In the genomic region with DNA sequence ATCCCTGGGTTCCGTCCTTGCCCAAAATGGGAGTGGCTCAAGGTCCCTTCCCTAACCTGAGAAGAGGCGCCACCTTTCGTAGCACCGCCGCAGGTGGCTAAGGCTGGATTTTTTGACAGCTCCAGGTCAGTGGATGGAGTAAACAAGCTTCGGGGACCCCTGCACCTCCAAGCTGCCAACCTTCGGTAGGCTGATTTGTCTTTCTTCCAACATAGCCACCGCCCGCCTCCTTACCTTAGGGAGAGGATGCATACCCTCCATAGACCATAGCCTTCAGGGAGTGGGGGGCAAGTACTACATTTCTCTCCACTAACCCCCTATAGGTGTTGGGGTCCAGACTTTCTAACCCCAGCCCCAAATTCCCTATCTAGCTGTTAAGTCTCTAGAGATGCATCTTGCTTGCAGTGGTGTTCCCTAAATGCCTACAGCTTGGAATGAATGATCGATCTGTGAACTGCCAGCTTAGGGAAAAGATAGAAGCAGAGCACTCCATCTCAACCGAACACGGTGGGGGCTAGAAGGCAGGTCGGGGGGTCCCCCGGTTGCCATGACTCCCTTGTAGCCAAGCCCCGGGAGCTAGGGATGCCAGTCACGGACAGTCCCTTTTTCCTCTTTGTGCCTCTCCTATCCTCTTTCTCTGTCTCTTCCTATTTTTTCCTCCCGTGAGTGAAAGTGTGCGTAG, we compare ENCODE assay signal across 9 mouse cellular contexts. TPM values are rescaled to one million over a fixed set of nuclear protein-coding genes. Genes with fewer than 3 reads are reported as not detected.
DNase-seq lines count a peak whose midpoint lies in the region; ATAC-seq and TF ChIP-seq lines count a peak whose summit lies in the region.
"Had no signal": no experiment of that assay in that cellular context is flagged by ENCODE, and none has a peak within 500 bp of the region (broad histone marks: within the 10 kb centered on the region; RNA-seq: fewer than 3 reads in every experiment).

No protein-coding gene starts in this region.

- H3K4me3 ChIP-seq in lung, embryonic 14.5 days (ENCODE audit: low read depth, low read length): peak overlapping the region; percentile 17
- H3K4me3 ChIP-seq in cerebellum, adult 2 months (replicated peaks; ENCODE audit: insufficient read depth, low read depth, low read length): peak overlapping the region; percentile 95
- peak overlapping the region; percentile 58 for H3K4me3 ChIP-seq in forebrain, embryonic 10.5 days
- H3K4me3 ChIP-seq in liver, embryonic 12.5 days: peak overlapping the region; percentile 22
- H3K4me3 ChIP-seq: myocyte had no signal

- DNase-seq in lung, embryonic 14.5 days: no peak
- DNase-seq in lung, postnatal 14 days: no peak
- peak; percentile 76 to 78 for DNase-seq in cerebellum, adult 2 months
- DNase-seq in forebrain, embryonic 10.5 days (ENCODE audit: extremely low spot score, low spot score): peak; percentile 20
- DNase-seq in right cerebral cortex, postnatal 4 days: peak; percentile 40
- DNase-seq in c-Kit-positive CD71-positive TER-119-positive erythroid progenitor cells, embryonic 14.5 days (ENCODE audit: low spot score): no peak
- no peak for DNase-seq in kidney, postnatal 25 days

- H3K9me3 ChIP-seq in lung, embryonic 14.5 days (ENCODE audit: low read depth, low read length): no peaks in the 10 kb centered on the region
- no peaks in the 10 kb centered on the region for H3K9me3 ChIP-seq in forebrain, embryonic 10.5 days
- H3K9me3 ChIP-seq in liver, embryonic 12.5 days (replicated peaks): no peaks in the 10 kb centered on the region

- H3K4me1 ChIP-seq in lung, embryonic 14.5 days (ENCODE audit: insufficient read depth): no peaks in the 10 kb centered on the region
- H3K4me1 ChIP-seq in cerebellum, adult 2 months (ENCODE audit: control insufficient read depth, insufficient read depth, low read length): peaks cover 3% of the 10 kb centered on the region; the same call in 1 of the 2 replicates
- H3K4me1 ChIP-seq in forebrain, embryonic 10.5 days: peaks cover 24% of the 10 kb centered on the region
- no peaks in the 10 kb centered on the region for H3K4me1 ChIP-seq in liver, embryonic 12.5 days

- H3K4me2 ChIP-seq in lung, embryonic 14.5 days: peak overlapping the region; percentile 59
- peak overlapping the region; percentile 57 for H3K4me2 ChIP-seq in liver, embryonic 12.5 days

- H3K9ac ChIP-seq in lung, embryonic 14.5 days: no peak overlapping the region
- H3K9ac ChIP-seq in liver, embryonic 12.5 days: no peak overlapping the region

- peaks cover 38% of the 10 kb centered on the region for H3K27me3 ChIP-seq in lung, embryonic 14.5 days (ENCODE audit: insufficient read depth, low read length)
- H3K27me3 ChIP-seq in cerebellum, adult 2 months (ENCODE audit: control insufficient read depth, insufficient read depth, low read length): no peaks in the 10 kb centered on the region
- H3K27me3 ChIP-seq in forebrain, embryonic 10.5 days (ENCODE audit: poor library complexity, severe bottlenecking): peaks cover 66% of the 10 kb centered on the region
- H3K27me3 ChIP-seq in liver, embryonic 12.5 days (replicated peaks): peaks cover 37% of the 10 kb centered on the region

- no peak overlapping the region for H3K27ac ChIP-seq in lung, embryonic 14.5 days (ENCODE audit: low read depth)
- peak overlapping the region; percentile 97 for H3K27ac ChIP-seq in cerebellum, adult 2 months (ENCODE audit: insufficient read depth, low read length)
- H3K27ac ChIP-seq in forebrain, embryonic 10.5 days: no peak overlapping the region
- no peak overlapping the region for H3K27ac ChIP-seq in liver, embryonic 12.5 days

- no peaks in the 10 kb centered on the region for H3K36me3 ChIP-seq in lung, embryonic 14.5 days (ENCODE audit: insufficient read depth)
- H3K36me3 ChIP-seq in forebrain, embryonic 10.5 days (replicated peaks): no peaks in the 10 kb centered on the region
- H3K36me3 ChIP-seq in liver, embryonic 12.5 days: no peaks in the 10 kb centered on the region

- no peak for ATAC-seq in lung, embryonic 14.5 days (ENCODE audit: insufficient read depth)
- no peak for ATAC-seq in liver, embryonic 12.5 days

- TF ChIP-seq CTCF in lung, embryonic 14.5 days (IDR thresholded peaks at IDR 0.05; ENCODE audit: low read depth): no peak
- TF ChIP-seq CTCF in cerebellum, adult 2 months (IDR thresholded peaks at IDR 0.05; ENCODE audit: borderline replicate concordance, insufficient read depth, low read depth, low read length): no peak

- 6% methylated on average over 18 of the region's 18 CpGs for WGBS in lung, embryonic 14.5 days
- WGBS in cerebellum, adult 2 months: under 1% methylated on average over 18 of the region's 18 CpGs
- 4% methylated on average over 18 of the region's 18 CpGs for WGBS in forebrain, embryonic 10.5 days
- 8% methylated on average over 18 of the region's 18 CpGs for WGBS in liver, embryonic 12.5 days (ENCODE audit: insufficient replicate concordance)

- TF ChIP-seq POLR2A in cerebellum, adult 2 months (IDR thresholded peaks at IDR 0.05; ENCODE audit: borderline replicate concordance, insufficient read depth, low read length): peak; percentile 41; the same call in 1 of the 2 replicates

RNA-seq across cellular contexts. Expression of a gene that starts 1.0 kb away (rescaled TPM):
- 0.14 and 0.27 TPM in 2 replicates for polyA plus RNA-seq in lung, embryonic 14.5 days (2014; fragmentation: Nextera tagmentation; extraction: Ambion mirVana)
- polyA plus RNA-seq in cerebellum, adult 2 months (2012; rRNA removed): 51.9 and 54.9 TPM in 2 replicates
- 0.33 and 1.6 TPM in 2 replicates for polyA plus RNA-seq in forebrain, embryonic 10.5 days (2016; fragmentation: Nextera tagmentation; extraction: Ambion mirVana)
- polyA plus RNA-seq in liver, embryonic 12.5 days (2016; fragmentation: Nextera tagmentation; extraction: Ambion mirVana): 0.06 and 0.13 TPM in 2 replicates
- polyA plus RNA-seq: myocyte had no signal

Comparison
In these comparisons a context has a peak if more than half of its experiments do, and no peak if none do; other contexts are left out.
1. DNase-seq: peak in cerebellum, adult 2 months (2 of 2), forebrain, embryonic 10.5 days (single experiment) and right cerebral cortex, postnatal 4 days (single experiment); none in lung, embryonic 14.5 days (single experiment), lung, postnatal 14 days (single experiment), c-Kit-positive CD71-positive TER-119-positive erythroid progenitor cells, embryonic 14.5 days (single experiment) and kidney, postnatal 25 days (0 of 2).
2. H3K4me3 ChIP-seq: peak in every context shown above with its lines; median percentile 95 in cerebellum, adult 2 months; 58 in forebrain, embryonic 10.5 days; 22 in liver, embryonic 12.5 days; 17 in lung, embryonic 14.5 days.
3. RNA of a gene that starts 1.0 kb away (polyA plus RNA-seq): 51.9 to 54.9 TPM in cerebellum, adult 2 months; 0.33 to 1.6 TPM in forebrain, embryonic 10.5 days, 0.14 to 0.27 TPM in lung, embryonic 14.5 days and 0.06 to 0.13 TPM in liver, embryonic 12.5 days; every median in the first group is over 10 times any median in the second.